Mouse (Mus musculus) G1E (cell line): ENCODE results near the gene Hnrnpll.

Experiments
- CTCF ChIP-seq: IDR thresholded peaks from 2 replicates; pipeline ENCODE4 v1.5.1; 2012; ENCODE audit warnings: low read depth, low read length, inconsistent platforms, mixed read lengths
- GATA1 ChIP-seq: IDR thresholded peaks from 2 replicates; pipeline ENCODE4 v1.6.1; 2012; ENCODE audit warnings: borderline replicate concordance, low read length, inconsistent platforms, mixed read lengths
- TAL1 ChIP-seq: conservative IDR thresholded peaks from 2 replicates; pipeline ENCODE4 v1.6.1; 2012; ENCODE audit warnings: low read depth, low read length, inconsistent platforms, mixed read lengths

GRCm38 (mm10) chr17:80088168-80088567, 26.0 kb upstream of the Hnrnpll start:
- TF ChIP-seq GATA1 (no peak), CTCF (no peak), TAL1 (no peak)
